Mouse (Mus musculus) midbrain, embryonic 14.5 days (tissue): ENCODE results near the gene Hsf4. TPM values are rescaled to one million over a fixed set of nuclear protein-coding genes. Genes with fewer than 3 reads are reported as not detected.
A peak's percentile ranks its signal among the peaks of the same experiment; 100 is the strongest.

ENCODE experiments used
- ATAC-seq: fragments of 200-750 bp; cut with Nextera tagmentation; 2 replicates; pipeline ENCODE4 v1.8.0; 2017; ENCODE audit warnings: moderate number of reproducible peaks, moderate library complexity; ENCODE audit not compliant: low FRiP score, low TSS enrichment
- DNase-seq: peaks from one replicate; pipeline ENCODE4 v3.0.0-alpha.2; 2015
- H3K27ac ChIP-seq: fragments of 300-500 bp; sonication (generic); replicated peaks from 2 replicates; pipeline ENCODE4 v1.5.1; 2014; ENCODE audit warnings: mild to moderate bottlenecking, low read depth, low read length, moderate library complexity
- H3K27me3 ChIP-seq: fragments of 300-500 bp; sonication (generic); 2 replicates; pipeline ENCODE4 v1.6.1; 2014; ENCODE audit warnings: low read length, control low read depth, mixed read lengths; ENCODE audit not compliant: control insufficient read depth, insufficient read depth
- H3K36me3 ChIP-seq: fragments of 300-500 bp; sonication (generic); 2 replicates; pipeline ENCODE4 v1.6.1; 2014; ENCODE audit warnings: low read length, control low read depth; ENCODE audit not compliant: control insufficient read depth, insufficient read depth
- H3K4me1 ChIP-seq: fragments of 300-500 bp; sonication (generic); 2 replicates; pipeline ENCODE4 v1.6.1; 2014; ENCODE audit warnings: mild to moderate bottlenecking, antibody characterized with exemption, low read length, control low read depth; ENCODE audit not compliant: control insufficient read depth, insufficient read depth
- H3K4me2 ChIP-seq: fragments of 300-500 bp; sonication (generic); 2 replicates; pipeline ENCODE4 v1.6.1; 2014; ENCODE audit warnings: mild to moderate bottlenecking, low read length, moderate library complexity
- H3K4me3 ChIP-seq: fragments of 300-500 bp; sonication (generic); replicated peaks from 2 replicates; pipeline ENCODE4 v1.5.1; 2014; ENCODE audit warnings: low read depth, low read length
- H3K9ac ChIP-seq: fragments of 300-500 bp; sonication (generic); replicated peaks from 2 replicates; pipeline ENCODE4 v1.6.1; 2014; ENCODE audit warnings: mild to moderate bottlenecking, low read length, moderate library complexity
- H3K9me3 ChIP-seq: fragments of 300-500 bp; sonication (generic); 2 replicates; pipeline ENCODE4 v1.6.1; 2016; ENCODE audit warnings: low read length, control low read depth, mixed read lengths; ENCODE audit not compliant: control insufficient read depth
- WGBS: fragments of 180-500 bp; shearing (Covaris S2); extraction: QIAGEN DNeasy Blood & Tissue Kit; methylation state at CpG from one replicate; pipeline ENCODE4 v1.1.7; 2014; 5-methylcytosine and 5-hydroxymethylcytosine counted together
- polyA plus RNA-seq: library from polyadenylated mRNA; unstranded; fragments of >200 nt; fragmentation: Nextera tagmentation; extraction: Ambion mirVana; gene quantifications from 2 replicates; pipeline ENCODE4 v1.2.1, GENCODE M21; 2014

Hsf4 gene
- polyA plus RNA-seq, 1 experiment from 2014 or later: 0.14 TPM

GRCm38 (mm10) chr8:105304325-105305210 is 35.0 kb downstream of the Hsf4 start:
- no peaks in the 10 kb centered on the region for H3K9me3 ChIP-seq
- H3K9ac ChIP-seq: no peak overlapping the region
- ATAC-seq (peak; percentile 33; the same call in 1 of the 2 replicates), DNase-seq (peak; percentile 49)
- H3K36me3 ChIP-seq: peaks cover 88% of the 10 kb centered on the region
- no peaks in the 10 kb centered on the region for H3K27me3 ChIP-seq
- no peak overlapping the region for H3K4me3 ChIP-seq
- no peak overlapping the region for H3K4me2 ChIP-seq
- 78% methylated on average over 9 of the region's 9 CpGs for WGBS
- H3K4me1 ChIP-seq: peaks cover 9% of the 10 kb centered on the region; the same call in 1 of the 2 replicates
- no peak overlapping the region for H3K27ac ChIP-seq

- WGBS: 8% methylated on average over 30 of the region's 30 CpGs
- 0 out of 2 replicates have a peak within 1 kb of the TSS, but pooled peaks have one; percentile 26 for H3K27ac ChIP-seq
- 0 out of 2 replicates have a peak within 1 kb of the TSS, but pooled peaks have one; percentile 16 for H3K9ac ChIP-seq
- no peaks in the 10 kb centered on the region for H3K9me3 ChIP-seq
- no peak within 1 kb of the TSS for H3K4me3 ChIP-seq
- peaks cover 8% of the 10 kb centered on the region; the same call in 1 of the 2 replicates for H3K4me1 ChIP-seq
- peak within 1 kb of the TSS; percentile 40 for H3K4me2 ChIP-seq
- peaks cover 87% of the 10 kb centered on the region for H3K36me3 ChIP-seq
- ATAC-seq (peak; percentile 67), DNase-seq (peak; percentile 50)
- no peaks in the 10 kb centered on the region for H3K27me3 ChIP-seq
These were observed 35.9 kb downstream of the Hsf4 start, which contains the start of gene Elmo3 for GRCm38 (mm10) chr8:105305211-105306145. TSS of gene Elmo3 (plus strand) at chr8:105305601.

DNA sequence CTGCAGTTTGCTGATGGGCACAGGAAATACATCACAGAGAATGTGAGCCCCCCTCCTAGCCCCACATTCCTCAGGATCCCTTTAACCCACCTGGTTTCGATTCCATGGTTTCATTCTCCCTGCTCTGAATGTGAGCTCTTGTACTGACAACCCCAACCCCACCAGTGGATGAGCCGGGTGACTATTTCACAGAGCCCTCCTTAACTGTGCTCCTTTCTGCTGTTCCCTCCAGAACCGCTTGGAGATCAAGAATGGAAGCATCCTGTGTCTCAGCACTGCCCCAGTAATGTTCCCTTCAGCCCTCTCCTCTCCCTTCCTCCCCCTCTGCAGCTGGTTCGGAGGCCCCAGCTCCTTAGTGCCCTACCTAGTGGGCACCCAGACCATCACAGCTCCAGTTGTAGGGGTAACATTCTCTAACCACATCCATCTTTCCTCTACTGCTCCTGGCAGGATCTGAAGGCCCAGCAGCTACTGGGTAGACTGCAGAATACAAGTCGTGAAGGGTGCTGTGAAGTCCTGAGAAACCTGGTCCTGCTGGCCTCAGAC is 36.6 kb downstream of the Hsf4 start:
- H3K4me1 ChIP-seq: peaks cover 8% of the 10 kb centered on the region; the same call in 1 of the 2 replicates
- H3K4me3 ChIP-seq: no peak overlapping the region
- peak overlapping the region; percentile 40 for H3K4me2 ChIP-seq
- 0 out of 2 replicates have a peak overlapping the region, but pooled peaks have one; percentile 16 for H3K9ac ChIP-seq
- H3K27me3 ChIP-seq: no peaks in the 10 kb centered on the region
- H3K27ac ChIP-seq: no peak overlapping the region
- no peak for ATAC-seq
- H3K36me3 ChIP-seq: peaks cover 81% of the 10 kb centered on the region
- 63% methylated on average over 5 of the region's 5 CpGs for WGBS
- H3K9me3 ChIP-seq: no peaks in the 10 kb centered on the region
- DNase-seq: no peak

GRCm38 (mm10) chr8:105307670-105308069 is 38.1 kb downstream of the Hsf4 start:
- Histone ChIP-seq H3K36me3 (peaks cover 73% of the 10 kb centered on the region), H3K4me1 (peaks cover 8% of the 10 kb centered on the region; the same call in 1 of the 2 replicates), H3K4me2 (no peak overlapping the region), H3K4me3 (no peak overlapping the region), H3K9me3 (no peaks in the 10 kb centered on the region), H3K27me3 (no peaks in the 10 kb centered on the region), H3K9ac (no peak overlapping the region), H3K27ac (no peak overlapping the region)
- DNase-seq (no peak), ATAC-seq (no peak)
- WGBS: 96% methylated on average over 13 of the region's 13 CpGs

DNA sequence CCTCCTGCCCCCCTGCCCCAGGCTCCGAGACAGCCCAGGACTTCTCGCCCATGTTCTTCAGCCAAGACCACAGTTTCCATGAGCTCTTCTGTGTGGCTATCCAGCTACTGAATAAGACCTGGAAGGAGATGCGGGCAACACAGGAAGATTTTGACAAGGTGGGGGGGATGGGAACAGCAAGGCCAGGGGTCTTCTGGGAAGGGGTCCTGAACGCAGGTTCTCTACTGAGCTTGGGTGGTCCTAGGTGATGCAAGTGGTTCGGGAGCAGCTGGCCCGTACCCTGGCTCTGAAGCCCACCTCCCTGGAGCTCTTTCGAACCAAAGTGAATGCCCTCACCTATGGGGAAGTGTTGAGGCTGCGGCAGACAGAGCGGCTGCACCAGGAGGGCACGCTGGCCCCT is 38.8 kb downstream of the Hsf4 start:
- H3K27me3 ChIP-seq: no peaks in the 10 kb centered on the region
- WGBS: 94% methylated on average over 10 of the region's 10 CpGs
- peaks cover 73% of the 10 kb centered on the region for H3K36me3 ChIP-seq
- ATAC-seq (no peak), DNase-seq (no peak)
- H3K9me3 ChIP-seq: no peaks in the 10 kb centered on the region
- H3K4me1 ChIP-seq: peaks cover 8% of the 10 kb centered on the region; the same call in 1 of the 2 replicates
- no peak overlapping the region for H3K27ac ChIP-seq
- H3K4me3 ChIP-seq: no peak overlapping the region
- no peak overlapping the region for H3K9ac ChIP-seq
- no peak overlapping the region for H3K4me2 ChIP-seq

DNA sequence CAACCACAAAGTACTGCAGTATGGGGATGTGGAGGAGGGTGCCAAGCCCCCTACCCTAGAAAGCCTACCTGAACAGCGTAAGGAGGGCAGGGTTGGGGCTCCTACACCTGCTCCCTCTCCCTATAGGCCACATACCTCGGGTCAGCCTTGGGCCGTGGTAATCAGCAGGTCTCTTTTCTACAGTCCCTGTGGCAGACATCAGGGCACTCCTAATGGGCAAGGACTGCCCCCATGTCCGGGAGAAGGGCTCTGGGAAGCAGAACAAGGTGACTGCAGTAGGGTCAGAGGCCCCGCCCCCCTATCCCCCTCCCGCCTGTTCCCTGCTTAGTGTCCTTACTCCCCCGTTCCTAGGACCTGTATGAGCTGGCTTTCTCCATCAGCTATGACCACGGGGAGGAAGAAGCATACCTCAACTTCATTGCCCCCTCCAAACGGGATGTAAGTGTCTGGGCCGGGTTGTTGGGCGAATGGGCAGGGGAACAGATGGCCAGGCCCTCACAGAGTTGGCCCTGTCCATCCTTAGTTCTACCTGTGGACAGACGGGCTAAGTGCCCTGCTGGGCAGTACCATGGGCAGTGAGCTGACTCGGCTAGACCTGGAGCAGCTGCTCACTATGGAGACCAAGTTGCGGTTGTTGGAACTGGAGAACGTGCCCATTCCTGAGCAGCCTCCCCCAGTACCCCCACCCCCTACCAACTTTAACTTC is 39.7 kb downstream of the Hsf4 start:
- Histone ChIP-seq H3K36me3 (peaks cover 73% of the 10 kb centered on the region), H3K4me2 (no peak overlapping the region), H3K27ac (no peak overlapping the region), H3K4me1 (peaks cover 8% of the 10 kb centered on the region; the same call in 1 of the 2 replicates), H3K9me3 (no peaks in the 10 kb centered on the region), H3K4me3 (no peak overlapping the region), H3K9ac (no peak overlapping the region), H3K27me3 (no peaks in the 10 kb centered on the region)
- DNase-seq (no peak), ATAC-seq (no peak)
- 83% methylated on average over 15 of the region's 15 CpGs for WGBS

DNA sequence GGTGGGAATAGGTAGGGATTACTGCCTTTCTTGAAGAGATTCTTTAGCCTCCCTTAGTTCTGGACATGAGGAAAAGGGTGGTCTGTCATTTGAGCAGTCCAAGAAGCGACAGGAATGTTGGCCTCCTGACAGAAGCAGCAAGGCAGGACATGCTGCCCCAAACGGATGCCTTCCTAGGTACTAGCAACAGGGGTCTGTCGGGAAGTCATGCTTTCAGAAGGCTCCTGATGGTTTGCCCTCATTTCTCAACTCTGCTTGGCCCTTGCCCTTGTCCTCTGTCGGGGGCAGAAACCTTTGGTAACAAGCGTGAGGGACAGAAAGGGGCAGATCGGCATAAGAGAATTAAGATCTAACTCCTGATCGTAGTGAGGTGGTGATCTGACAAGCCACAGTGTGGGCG is 40.5 kb downstream of the Hsf4 start:
- 90% methylated on average over 8 of the region's 8 CpGs for WGBS
- H3K27ac ChIP-seq: no peak overlapping the region
- no peak overlapping the region for H3K4me2 ChIP-seq
- ATAC-seq (no peak), DNase-seq (no peak)
- peaks cover 8% of the 10 kb centered on the region; the same call in 1 of the 2 replicates for H3K4me1 ChIP-seq
- peaks cover 73% of the 10 kb centered on the region for H3K36me3 ChIP-seq
- no peak overlapping the region for H3K4me3 ChIP-seq
- no peaks in the 10 kb centered on the region for H3K9me3 ChIP-seq
- H3K27me3 ChIP-seq: no peaks in the 10 kb centered on the region
- H3K9ac ChIP-seq: no peak overlapping the region

DNA sequence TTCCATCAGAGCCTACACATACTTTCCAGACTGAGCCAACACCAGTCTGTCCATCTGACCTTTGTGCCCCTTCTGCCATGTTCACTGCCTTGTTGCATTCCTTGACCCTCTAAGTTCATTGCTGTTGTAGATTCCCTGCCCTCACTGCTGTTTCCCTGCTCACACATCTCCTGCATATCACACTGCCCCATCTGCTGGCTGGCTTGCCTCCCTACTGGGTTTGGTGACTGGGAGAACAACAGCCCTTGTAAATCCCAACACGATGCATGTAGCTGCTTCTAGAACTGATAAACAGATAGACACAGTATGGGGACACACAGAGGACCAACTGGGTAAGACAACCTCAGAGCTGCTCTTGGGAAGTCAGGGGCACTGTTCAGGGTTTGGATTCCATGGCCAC is 42.1 kb downstream of the Hsf4 start:
- Histone ChIP-seq H3K4me1 (no peaks in the 10 kb centered on the region), H3K9me3 (no peaks in the 10 kb centered on the region), H3K27ac (no peak overlapping the region), H3K4me2 (no peak overlapping the region), H3K36me3 (peaks cover 82% of the 10 kb centered on the region), H3K9ac (no peak overlapping the region), H3K27me3 (no peaks in the 10 kb centered on the region), H3K4me3 (no peak overlapping the region)
- ATAC-seq: no peak
- no peak for DNase-seq
- 90% methylated on average over 1 of the region's 1 CpGs for WGBS
